Mouse (Mus musculus): ENCODE data around the gene Ttll3.

GRCm38 (mm10) chr6:113384351-113384927, 4.6 kb upstream of the Ttll3 start:
- TF ChIP-seq CTCF (IDR thresholded peaks at IDR 0.05; ENCODE audit: extremely low read depth, insufficient read depth, insufficient read length, insufficient replicate concordance) (no peak), POLR2A (IDR thresholded peaks at IDR 0.05; ENCODE audit: low read depth, low read length) (no peak)
